21 mouse cellular contexts compared by ENCODE assay signal in the genomic region with DNA sequence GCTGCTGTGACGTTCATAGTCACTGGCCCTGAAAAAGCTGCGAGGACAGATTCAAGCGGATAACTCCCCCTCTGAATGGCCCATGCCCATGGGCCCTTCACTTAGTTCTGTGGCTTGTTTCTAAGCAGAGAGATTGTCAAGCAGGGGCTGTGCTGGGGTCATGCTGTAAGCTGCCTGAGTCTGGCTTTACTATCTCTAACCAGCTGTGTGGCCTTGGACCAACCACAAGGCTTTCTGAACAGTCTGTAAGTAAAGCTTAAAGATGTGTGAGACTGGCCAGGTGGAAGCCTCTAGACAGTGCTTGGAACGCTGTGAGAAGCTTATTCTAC.
A peak's percentile ranks its signal among the peaks of the same experiment; 100 is the strongest.
DNase-seq lines count a peak whose midpoint lies in the region; ATAC-seq and TF ChIP-seq lines count a peak whose summit lies in the region.
"Had no signal": no experiment of that assay in that cellular context is flagged by ENCODE, and none has a peak within 500 bp of the region (broad histone marks: within the 10 kb centered on the region; RNA-seq: fewer than 3 reads in every experiment).

No protein-coding gene starts in this region.

- H3K36me3 ChIP-seq in kidney, adult 2 months (ENCODE audit: control insufficient read depth, insufficient read depth, low read length): peaks cover 1% of the 10 kb centered on the region
- peaks cover 13% of the 10 kb centered on the region for H3K36me3 ChIP-seq in lung, embryonic 14.5 days (ENCODE audit: insufficient read depth)
- no peaks in the 10 kb centered on the region; the same call in 1 of the 2 replicates for H3K36me3 ChIP-seq in intestine, embryonic 16.5 days (ENCODE audit: control insufficient read depth, insufficient read depth, low read length)
- H3K36me3 ChIP-seq in stomach, embryonic 16.5 days (ENCODE audit: control insufficient read depth, insufficient read depth, low read length): no peaks in the 10 kb centered on the region

- peaks cover 43% of the 10 kb centered on the region for H3K4me1 ChIP-seq in kidney, adult 2 months (ENCODE audit: control insufficient read depth, insufficient read depth, low read length)
- peaks cover 16% of the 10 kb centered on the region for H3K4me1 ChIP-seq in lung, embryonic 14.5 days (ENCODE audit: insufficient read depth)
- H3K4me1 ChIP-seq in intestine, embryonic 16.5 days (ENCODE audit: control insufficient read depth, insufficient read depth, low read length): peaks cover 50% of the 10 kb centered on the region
- peaks cover 39% of the 10 kb centered on the region for H3K4me1 ChIP-seq in stomach, embryonic 16.5 days (ENCODE audit: control insufficient read depth, insufficient read depth, low read length)
- H3K4me1 ChIP-seq: hindbrain, embryonic 13.5 days; midbrain, embryonic 13.5 days; neural tube, embryonic 12.5 days had no signal

- 48% methylated on average over 4 of the region's 4 CpGs for WGBS in kidney, adult 2 months
- WGBS in lung, embryonic 14.5 days: 73% methylated on average over 4 of the region's 4 CpGs
- 69% methylated on average over 4 of the region's 4 CpGs for WGBS in intestine, embryonic 16.5 days
- WGBS in stomach, embryonic 16.5 days: 68% methylated on average over 4 of the region's 4 CpGs

- H3K27ac ChIP-seq in kidney, adult 2 months (ENCODE audit: insufficient read depth, low read depth, low read length): peak overlapping the region; percentile 85
- 0 out of 2 replicates have a peak overlapping the region, but pooled peaks have one; percentile 26 for H3K27ac ChIP-seq in lung, embryonic 14.5 days (ENCODE audit: low read depth)
- peak overlapping the region; percentile 56 for H3K27ac ChIP-seq in intestine, embryonic 16.5 days (ENCODE audit: low read length)
- peak overlapping the region; percentile 25; the same call in 1 of the 2 replicates for H3K27ac ChIP-seq in stomach, embryonic 16.5 days (ENCODE audit: low read length)
- H3K27ac ChIP-seq: hindbrain, embryonic 13.5 days; liver, embryonic 12.5 days; lung, embryonic 15.5 days; midbrain, embryonic 13.5 days; neural tube, embryonic 12.5 days had no signal

- TF ChIP-seq CTCF in kidney, adult 2 months (conservative IDR thresholded peaks at IDR 0.05; ENCODE audit: insufficient read depth, insufficient read length, low read depth, low read length): no peak
- no peak for TF ChIP-seq CTCF in lung, embryonic 14.5 days (IDR thresholded peaks at IDR 0.05; ENCODE audit: low read depth)

- H3K4me3 ChIP-seq in kidney, adult 2 months (ENCODE audit: insufficient read depth, low read depth, low read length): no peak overlapping the region
- H3K4me3 ChIP-seq in lung, embryonic 14.5 days (ENCODE audit: low read depth, low read length): no peak overlapping the region
- no peak overlapping the region for H3K4me3 ChIP-seq in intestine, embryonic 16.5 days (ENCODE audit: low read length)
- no peak overlapping the region for H3K4me3 ChIP-seq in stomach, embryonic 16.5 days (replicated peaks; ENCODE audit: low read length)
- H3K4me3 ChIP-seq: hindbrain, embryonic 13.5 days; liver, embryonic 12.5 days; lung, embryonic 15.5 days; midbrain, embryonic 13.5 days; neural tube, embryonic 12.5 days had no signal

- no peaks in the 10 kb centered on the region for H3K27me3 ChIP-seq in kidney, adult 2 months (replicated peaks; ENCODE audit: control insufficient read depth, insufficient read depth, low read length)
- no peaks in the 10 kb centered on the region for H3K27me3 ChIP-seq in lung, embryonic 14.5 days (ENCODE audit: insufficient read depth, low read length)
- H3K27me3 ChIP-seq in intestine, embryonic 16.5 days (replicated peaks; ENCODE audit: control insufficient read depth, insufficient read depth, low read length): no peaks in the 10 kb centered on the region
- H3K27me3 ChIP-seq in stomach, embryonic 16.5 days (ENCODE audit: control insufficient read depth, insufficient read depth, low read length): no peaks in the 10 kb centered on the region
- H3K27me3 ChIP-seq: hindbrain, embryonic 13.5 days; liver, embryonic 12.5 days; lung, embryonic 15.5 days; midbrain, embryonic 13.5 days; neural tube, embryonic 12.5 days had no signal

- TF ChIP-seq POLR2A in kidney, adult 2 months (IDR thresholded peaks at IDR 0.05; ENCODE audit: low read depth, low read length): no peak

- H3K4me2 ChIP-seq in lung, embryonic 14.5 days: no peak overlapping the region
- H3K4me2 ChIP-seq in intestine, embryonic 16.5 days (ENCODE audit: low read depth, low read length): no peak overlapping the region
- no peak overlapping the region for H3K4me2 ChIP-seq in stomach, embryonic 16.5 days (ENCODE audit: low read depth, low read length)
- H3K4me2 ChIP-seq: heart, embryonic 11.5 days; hindbrain, embryonic 13.5 days; liver, embryonic 12.5 days; lung, embryonic 15.5 days; midbrain, embryonic 13.5 days; neural tube, embryonic 12.5 days had no signal

- no peak for ATAC-seq in lung, embryonic 14.5 days (ENCODE audit: insufficient read depth)
- peak; percentile 21; the same call in 1 of the 2 replicates for ATAC-seq in intestine, embryonic 16.5 days
- ATAC-seq in stomach, embryonic 16.5 days (ENCODE audit: insufficient read depth, low FRiP score): 0 out of 2 replicates have a peak, but pooled peaks have one; percentile 30
- ATAC-seq: forebrain, embryonic 16.5 days; liver, embryonic 12.5 days; midbrain, embryonic 13.5 days had no signal

- no peaks in the 10 kb centered on the region for H3K9me3 ChIP-seq in lung, embryonic 14.5 days (ENCODE audit: low read depth, low read length)
- H3K9me3 ChIP-seq in intestine, embryonic 16.5 days (ENCODE audit: control insufficient read depth, low read length): no peaks in the 10 kb centered on the region
- H3K9me3 ChIP-seq in stomach, embryonic 16.5 days (replicated peaks; ENCODE audit: control insufficient read depth, low read length): no peaks in the 10 kb centered on the region
- H3K9me3 ChIP-seq: hindbrain, embryonic 13.5 days; liver, embryonic 12.5 days; lung, embryonic 15.5 days; midbrain, embryonic 13.5 days; neural tube, embryonic 12.5 days had no signal

- no peak for DNase-seq in kidney, adult 2 months
- no peak for DNase-seq in kidney, postnatal 10 days
- DNase-seq in lung, embryonic 14.5 days: no peak
- no peak for DNase-seq in lung, postnatal 4 days
- no peak for DNase-seq in right cerebral cortex, adult 18-20 months
- DNase-seq: adrenal gland, postnatal 25 days; B cell, adult 2 months; cerebellum, adult 11-12 months; cerebellum, postnatal 14 days; gastrocnemius, postnatal 36 days; heart, postnatal 14 days; left cerebral cortex, postnatal 4 days had no signal

- no peak overlapping the region for H3K9ac ChIP-seq in lung, embryonic 14.5 days
- no peak overlapping the region; the same call in 1 of the 2 replicates for H3K9ac ChIP-seq in intestine, embryonic 16.5 days (ENCODE audit: low read depth, low read length)
- H3K9ac ChIP-seq in stomach, embryonic 16.5 days (ENCODE audit: low read length): no peak overlapping the region
- H3K9ac ChIP-seq: hindbrain, embryonic 13.5 days; liver, embryonic 12.5 days; lung, embryonic 15.5 days; midbrain, embryonic 13.5 days; neural tube, embryonic 12.5 days had no signal

Comparison
In these comparisons a context has a peak if more than half of its experiments do, and no peak if none do; other contexts are left out.
1. H3K27ac ChIP-seq: peak in every context shown above with its lines; median percentile 85 in kidney, adult 2 months; 56 in intestine, embryonic 16.5 days; 26 in lung, embryonic 14.5 days; 25 in stomach, embryonic 16.5 days.